Mouse (Mus musculus): ENCODE data around the gene Sirt2.

GRCm38 (mm10) chr7:28766173-28766879 lies at the start of gene Sirt2:
- TF ChIP-seq POLR2A (IDR thresholded peaks at IDR 0.05; ENCODE audit: control insufficient read depth in 1 of 2, insufficient read depth in 1 of 2, low read depth in 1 of 2, low read length in 2 of 2, poor library complexity in 1 of 2) (peak; percentile 42 to 64; a peak in 2 of 4 replicates), RAD21 (IDR thresholded peaks at IDR 0.05; ENCODE audit: low read depth, low read length) (no peak), MAFK (IDR thresholded peaks at IDR 0.05; ENCODE audit: borderline replicate concordance, low read depth, low read length) (no peak), KAT2A (conservative IDR thresholded peaks at IDR 0.05; ENCODE audit: low read depth, low read length) (peak; percentile 99)

All from MEL (cell line).